Mouse (Mus musculus) intestine, postnatal 0 days (tissue): ENCODE data around the gene Tnik. TPM values are rescaled to one million over a fixed set of nuclear protein-coding genes. Genes with fewer than 3 reads are reported as not detected.

Experiments used
- ATAC-seq: fragments of 200-750 bp; cut with Nextera tagmentation; 2 replicates; pipeline ENCODE4 v1.8.0; 2017; ENCODE audit warnings: mild to moderate bottlenecking, moderate TSS enrichment, moderate library complexity
- H3K27ac ChIP-seq: fragments of 300-500 bp; sonication (generic); 2 replicates; pipeline ENCODE4 v1.5.1; 2014; ENCODE audit warnings: mild to moderate bottlenecking, low read depth, low read length, moderate library complexity
- H3K27me3 ChIP-seq: fragments of 300-500 bp; sonication (generic); replicated peaks from 2 replicates; pipeline ENCODE4 v1.6.1; 2014; ENCODE audit warnings: low read length, mixed read lengths; ENCODE audit not compliant: control insufficient read depth, insufficient read depth
- H3K36me3 ChIP-seq: fragments of 300-500 bp; sonication (generic); 2 replicates; pipeline ENCODE4 v1.6.1; 2014; ENCODE audit warnings: mild to moderate bottlenecking, moderate library complexity; ENCODE audit not compliant: control insufficient read depth, insufficient read depth
- H3K4me1 ChIP-seq: fragments of 300-500 bp; sonication (generic); replicated peaks from 2 replicates; pipeline ENCODE4 v1.6.1; 2014; ENCODE audit warnings: antibody characterized with exemption, low read length, mixed read lengths; ENCODE audit not compliant: control insufficient read depth, insufficient read depth
- H3K4me2 ChIP-seq: fragments of 300-500 bp; sonication (generic); replicated peaks from 2 replicates; pipeline ENCODE4 v1.6.1; 2014; ENCODE audit warnings: low read depth, mild to moderate bottlenecking, moderate library complexity
- H3K4me3 ChIP-seq: fragments of 300-500 bp; sonication (generic); 2 replicates; pipeline ENCODE4 v1.5.1; 2014; ENCODE audit warnings: low read depth, low read length
- H3K9ac ChIP-seq: fragments of 300-500 bp; sonication (generic); 2 replicates; pipeline ENCODE4 v1.6.1; 2014; ENCODE audit warnings: mild to moderate bottlenecking, low read depth, low read length
- H3K9me3 ChIP-seq: fragments of 300-500 bp; sonication (generic); 2 replicates; pipeline ENCODE4 v1.6.1; 2016; ENCODE audit warnings: mixed run types; ENCODE audit not compliant: control insufficient read depth
- CTCF ChIP-seq: sonication (generic); IDR thresholded peaks from 2 replicates; pipeline ENCODE4 v1.5.1; 2016; ENCODE audit warnings: low read depth, mild to moderate bottlenecking, control low read depth, antibody characterized with exemption, moderate library complexity
- WGBS: fragments of 180-500 bp; shearing (Covaris S2); extraction: QIAGEN DNeasy Blood & Tissue Kit; methylation state at CpG from one replicate; pipeline ENCODE4 v1.1.7; 2014; 5-methylcytosine and 5-hydroxymethylcytosine counted together
- polyA plus RNA-seq: library from polyadenylated mRNA; unstranded; fragments of >200 nt; fragmentation: Nextera tagmentation; extraction: Ambion mirVana; gene quantifications from 2 replicates; pipeline ENCODE4 v1.2.1, GENCODE M21; 2015

The Tnik gene
- polyA plus RNA-seq, 1 experiment from 2014 or later, result 7.9 TPM

DNA sequence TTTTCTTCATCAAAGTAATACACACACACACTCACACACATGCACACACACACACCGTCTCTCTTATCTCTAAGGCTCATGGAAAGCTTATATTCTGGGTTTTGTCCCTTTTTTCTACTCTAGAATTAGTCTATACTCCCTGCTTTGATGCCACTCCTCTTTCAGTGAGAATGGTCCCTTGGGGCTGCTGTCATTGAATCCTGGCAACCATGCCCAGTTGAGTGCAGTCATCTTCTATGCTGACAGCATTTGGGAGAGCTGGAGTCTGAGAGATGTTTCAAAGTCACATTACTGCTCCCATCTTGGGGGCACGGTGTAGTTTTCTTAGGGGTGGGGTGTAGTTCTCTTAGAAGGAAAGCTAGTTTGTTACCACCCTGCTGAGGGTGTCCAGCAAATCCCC, 6.7 kb downstream of the Tnik start:
- Histone ChIP-seq H3K27ac (no peak overlapping the region), H3K4me3 (no peak overlapping the region), H3K36me3 (peaks cover 6% of the 10 kb centered on the region; the same call in 1 of the 2 replicates), H3K4me1 (0 out of 2 replicates have a peak, but pooled peaks cover 4% of the 10 kb centered on the region), H3K9ac (no peak overlapping the region), H3K4me2 (no peak overlapping the region), H3K27me3 (no peaks in the 10 kb centered on the region), H3K9me3 (no peaks in the 10 kb centered on the region)
- WGBS, result 73% methylated on average over 2 of the region's 2 CpGs
- TF ChIP-seq CTCF, result no peak
- ATAC-seq, result no peak

DNA sequence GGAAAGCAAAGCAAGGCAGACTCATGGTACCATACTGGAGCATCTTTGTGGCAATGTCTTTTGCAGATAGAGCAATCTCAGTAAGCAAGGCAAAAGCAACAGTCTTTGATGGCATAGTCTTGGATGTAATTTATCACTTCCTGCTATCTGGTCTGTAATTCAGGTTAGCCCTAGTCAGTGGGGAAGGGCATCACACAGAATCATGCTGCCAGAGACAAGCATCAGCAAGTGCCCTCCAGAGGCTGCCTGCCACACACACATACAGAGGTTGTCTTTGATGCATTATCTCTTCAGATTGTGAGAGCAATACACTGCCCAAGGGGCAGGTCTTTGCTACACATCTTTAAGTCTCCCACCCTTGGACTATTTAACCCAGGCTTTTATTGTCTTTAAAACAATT, 8.9 kb downstream of the Tnik start:
- no peak for ATAC-seq
- Histone ChIP-seq H3K27ac (no peak overlapping the region), H3K27me3 (no peaks in the 10 kb centered on the region), H3K4me2 (no peak overlapping the region), H3K4me1 (no peaks in the 10 kb centered on the region), H3K4me3 (no peak overlapping the region), H3K36me3 (peaks cover 6% of the 10 kb centered on the region; the same call in 1 of the 2 replicates), H3K9ac (no peak overlapping the region), H3K9me3 (no peaks in the 10 kb centered on the region)
- no peak for TF ChIP-seq CTCF

DNA sequence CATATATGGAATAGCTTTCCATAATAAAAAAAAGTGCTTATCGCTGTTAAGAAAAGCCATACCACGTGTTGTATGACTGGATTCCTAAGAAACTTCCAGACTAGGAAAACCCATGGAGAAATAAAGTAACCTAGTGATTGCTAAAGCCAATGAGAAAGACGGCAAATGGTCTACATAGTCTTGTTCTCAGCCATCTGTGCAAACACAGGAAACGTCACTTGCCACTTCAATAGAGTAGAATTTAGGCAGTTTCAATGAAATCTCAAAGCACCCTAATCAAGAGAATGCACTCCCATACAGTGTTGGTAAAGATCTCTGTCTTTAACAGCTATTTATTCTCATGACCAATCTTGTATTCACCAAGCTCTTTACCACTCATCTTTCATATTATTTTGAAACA, 11.7 kb downstream of the Tnik start:
- Histone ChIP-seq H3K36me3 (no peaks in the 10 kb centered on the region), H3K4me3 (no peak overlapping the region), H3K9ac (no peak overlapping the region), H3K27ac (no peak overlapping the region), H3K27me3 (no peaks in the 10 kb centered on the region), H3K9me3 (no peaks in the 10 kb centered on the region), H3K4me1 (no peaks in the 10 kb centered on the region), H3K4me2 (no peak overlapping the region)
- TF ChIP-seq CTCF, result no peak
- ATAC-seq, result no peak
- 87% methylated on average over 4 of the region's 4 CpGs for WGBS

DNA sequence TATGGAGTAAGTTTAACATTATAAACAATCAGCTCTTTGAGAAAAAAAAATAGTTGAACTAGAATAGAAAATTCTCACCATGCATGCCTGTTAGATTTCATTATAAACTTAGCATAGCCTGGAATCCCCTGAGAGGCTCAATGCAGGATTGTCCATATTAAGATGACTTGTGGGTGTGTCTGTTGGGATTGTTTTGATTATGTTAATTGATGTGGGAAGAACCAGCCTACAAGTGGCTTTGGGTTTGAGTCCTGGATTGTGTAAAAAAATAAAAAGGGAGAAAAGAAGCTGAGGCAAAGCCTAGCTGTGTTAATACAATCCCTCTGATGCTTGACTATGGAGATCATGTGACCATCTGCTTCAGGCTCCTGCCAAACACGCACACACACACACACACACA, 26.7 kb downstream of the Tnik start:
- no peak for TF ChIP-seq CTCF
- H3K4me3 ChIP-seq, result no peak overlapping the region
- ATAC-seq, result no peak
- H3K4me1 ChIP-seq, result no peaks in the 10 kb centered on the region
- H3K27ac ChIP-seq, result no peak overlapping the region
- H3K9ac ChIP-seq, result no peak overlapping the region
- H3K4me2 ChIP-seq, result no peak overlapping the region
- H3K36me3 ChIP-seq, result no peaks in the 10 kb centered on the region
- 53% methylated on average over 1 of the region's 1 CpGs for WGBS
- H3K27me3 ChIP-seq, result no peaks in the 10 kb centered on the region
- H3K9me3 ChIP-seq, result no peaks in the 10 kb centered on the region

DNA sequence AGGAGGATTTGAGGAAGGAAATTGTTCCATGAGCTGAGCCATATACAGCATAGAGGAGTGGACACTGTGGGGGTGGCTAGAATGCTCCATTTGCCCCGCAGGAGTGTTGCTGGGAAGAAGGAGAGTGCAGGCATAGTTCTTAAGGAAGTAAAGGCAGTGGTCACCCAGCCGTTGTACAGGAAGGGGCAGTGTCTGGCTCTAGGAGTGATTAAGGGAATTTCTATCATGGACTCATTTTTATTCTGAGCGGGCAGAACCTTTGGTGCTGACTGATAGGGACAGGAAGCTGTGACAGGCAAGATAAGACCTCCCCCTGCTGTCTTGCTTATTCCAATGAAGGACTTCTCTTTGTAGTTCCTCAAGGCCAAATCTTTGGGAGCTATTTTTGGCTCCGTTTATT, 38.4 kb downstream of the Tnik start:
- H3K4me1 ChIP-seq, result no peaks in the 10 kb centered on the region
- H3K36me3 ChIP-seq, result no peaks in the 10 kb centered on the region
- no peak overlapping the region for H3K4me2 ChIP-seq
- WGBS, result 71% methylated on average over 4 of the region's 4 CpGs
- H3K4me3 ChIP-seq, result no peak overlapping the region
- no peak overlapping the region for H3K9ac ChIP-seq
- no peaks in the 10 kb centered on the region for H3K9me3 ChIP-seq
- no peak overlapping the region for H3K27ac ChIP-seq
- H3K27me3 ChIP-seq, result no peaks in the 10 kb centered on the region
- no peak for TF ChIP-seq CTCF
- ATAC-seq, result no peak

DNA sequence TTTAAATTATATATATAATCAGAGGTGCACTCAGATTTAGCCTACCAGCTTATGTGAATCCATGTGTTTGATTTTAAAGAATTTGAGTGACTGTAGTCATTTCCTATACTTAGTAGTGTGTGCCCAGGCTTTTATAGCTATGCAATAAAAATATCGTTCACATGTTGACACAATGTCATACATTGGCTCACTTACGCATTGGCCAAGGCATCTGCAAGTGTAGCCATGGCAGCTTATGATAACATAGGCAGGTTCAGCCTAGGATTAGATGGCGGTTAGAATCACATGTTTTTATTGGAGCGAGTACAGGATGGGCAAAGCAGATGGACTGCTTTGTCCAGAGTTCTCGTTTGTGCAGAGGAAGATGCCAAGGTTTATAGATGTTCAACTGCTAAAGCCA, 40.9 kb downstream of the Tnik start:
- Histone ChIP-seq H3K4me2 (no peak overlapping the region), H3K36me3 (no peaks in the 10 kb centered on the region), H3K4me3 (no peak overlapping the region), H3K4me1 (0 out of 2 replicates have a peak, but pooled peaks cover 2% of the 10 kb centered on the region), H3K9me3 (no peaks in the 10 kb centered on the region), H3K27ac (no peak overlapping the region), H3K9ac (no peak overlapping the region), H3K27me3 (no peaks in the 10 kb centered on the region)
- WGBS, result 44% methylated on average over 5 of the region's 5 CpGs
- ATAC-seq, result peak; percentile 74
- no peak for TF ChIP-seq CTCF

DNA sequence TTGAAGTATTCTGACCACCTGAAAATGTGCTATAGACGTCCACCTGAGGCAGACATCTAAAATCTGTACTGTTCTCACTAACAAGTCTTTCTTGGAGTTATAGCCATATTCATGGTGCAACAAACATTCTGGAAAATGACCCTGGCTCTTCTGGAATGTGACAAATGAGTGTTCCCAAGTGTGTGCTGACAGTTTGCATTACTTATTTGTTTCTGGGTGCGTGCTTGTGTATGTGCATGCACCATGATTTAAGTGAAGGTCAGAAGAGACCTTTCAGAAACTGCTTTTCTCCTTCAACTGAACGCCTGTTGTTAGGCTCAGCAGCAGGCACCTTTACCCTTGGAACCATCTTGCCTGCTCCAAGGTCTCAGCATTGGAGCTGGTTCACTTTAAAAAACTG, 43.8 kb downstream of the Tnik start:
- TF ChIP-seq CTCF, result no peak
- Histone ChIP-seq H3K4me3 (no peak overlapping the region), H3K27ac (no peak overlapping the region), H3K4me2 (no peak overlapping the region), H3K9ac (no peak overlapping the region), H3K36me3 (no peaks in the 10 kb centered on the region), H3K9me3 (no peaks in the 10 kb centered on the region), H3K27me3 (no peaks in the 10 kb centered on the region), H3K4me1 (0 out of 2 replicates have a peak, but pooled peaks cover 2% of the 10 kb centered on the region)
- ATAC-seq, result no peak
- WGBS, result 87% methylated on average over 3 of the region's 3 CpGs
